15 mouse cellular contexts compared by ENCODE assay signal in the genomic region with DNA sequence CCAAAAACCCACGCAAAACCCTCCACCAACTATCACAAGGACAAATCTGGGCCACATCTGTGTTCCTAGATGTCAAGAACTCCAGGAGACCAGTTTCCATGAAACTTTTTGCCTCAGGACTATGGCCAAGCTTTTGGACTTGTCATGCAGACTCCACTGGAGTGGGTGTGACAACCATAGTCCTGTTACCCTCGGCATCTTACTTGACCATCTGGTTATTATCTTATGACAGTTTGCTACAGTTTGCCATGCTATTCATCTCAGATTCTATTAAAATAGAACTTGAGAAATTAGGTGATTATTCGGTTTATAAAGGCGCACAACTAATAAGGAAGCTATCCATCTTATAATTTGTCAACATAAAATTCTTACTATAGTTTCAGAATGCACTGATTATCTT. TPM values are rescaled to one million over a fixed set of nuclear protein-coding genes. Genes with fewer than 3 reads are reported as not detected.
A peak's percentile ranks its signal among the peaks of the same experiment; 100 is the strongest.
DNase-seq lines count a peak whose midpoint lies in the region; ATAC-seq and TF ChIP-seq lines count a peak whose summit lies in the region.
"Had no signal": no experiment of that assay in that cellular context is flagged by ENCODE, and none has a peak within 500 bp of the region (broad histone marks: within the 10 kb centered on the region; RNA-seq: fewer than 3 reads in every experiment).

No protein-coding gene starts in this region.

- peaks cover 47 to 62% of the 10 kb centered on the region in 2 experiments for H3K4me1 ChIP-seq in liver, embryonic 14.5 days (replicated peaks; ENCODE audit: control insufficient read depth in 2 of 2, insufficient read depth in 2 of 2, low read length in 1 of 2)
- peaks cover 37% of the 10 kb centered on the region for H3K4me1 ChIP-seq in liver, embryonic 11.5 days (replicated peaks; ENCODE audit: control insufficient read depth, insufficient read depth, low read length)
- H3K4me1 ChIP-seq in lung, embryonic 14.5 days (ENCODE audit: insufficient read depth), result peaks cover under 1% of the 10 kb centered on the region
- peaks cover 20% of the 10 kb centered on the region for H3K4me1 ChIP-seq in liver, postnatal 0 days (ENCODE audit: insufficient read depth)
- H3K4me1 ChIP-seq in midbrain, embryonic 10.5 days, result peaks cover 25% of the 10 kb centered on the region

- no peak for ATAC-seq in liver, embryonic 14.5 days (ENCODE audit: insufficient read depth)
- no peak for ATAC-seq in liver, embryonic 11.5 days (replicated peaks; ENCODE audit: low FRiP score)
- ATAC-seq in lung, embryonic 14.5 days (ENCODE audit: insufficient read depth), result no peak
- ATAC-seq in liver, postnatal 0 days, result no peak

- no peak for TF ChIP-seq CTCF in liver, embryonic 14.5 days (IDR thresholded peaks at IDR 0.05; ENCODE audit: low read depth)
- no peak for TF ChIP-seq CTCF in lung, embryonic 14.5 days (IDR thresholded peaks at IDR 0.05; ENCODE audit: low read depth)
- TF ChIP-seq CTCF in liver, postnatal 0 days (IDR thresholded peaks at IDR 0.05; ENCODE audit: low read depth), result no peak

- TF ChIP-seq EP300 in liver, embryonic 14.5 days (IDR thresholded peaks at IDR 0.05; ENCODE audit: low read depth), result peak; percentile 75
- TF ChIP-seq EP300 in liver, postnatal 0 days (IDR thresholded peaks at IDR 0.05; ENCODE audit: low read depth), result peak; percentile 74

- no peaks in the 10 kb centered on the region for H3K27me3 ChIP-seq in liver, embryonic 14.5 days (ENCODE audit: control insufficient read depth, insufficient read depth, low read length)
- no peaks in the 10 kb centered on the region for H3K27me3 ChIP-seq in liver, embryonic 11.5 days (replicated peaks; ENCODE audit: control insufficient read depth, insufficient read depth, low read length)
- no peaks in the 10 kb centered on the region for H3K27me3 ChIP-seq in lung, embryonic 14.5 days (ENCODE audit: insufficient read depth, low read length)
- no peaks in the 10 kb centered on the region for H3K27me3 ChIP-seq in liver, postnatal 0 days (ENCODE audit: insufficient read depth, low read length)
- H3K27me3 ChIP-seq in midbrain, embryonic 10.5 days (ENCODE audit: low read depth, poor library complexity, severe bottlenecking), result no peaks in the 10 kb centered on the region
- H3K27me3 ChIP-seq: embryonic facial prominence, embryonic 13.5 days; embryonic facial prominence, embryonic 15.5 days; forebrain, embryonic 12.5 days had no signal

- no peak overlapping the region for H3K9ac ChIP-seq in liver, embryonic 14.5 days (replicated peaks)
- no peak overlapping the region for H3K9ac ChIP-seq in liver, embryonic 11.5 days (ENCODE audit: low read depth, low read length)
- no peak overlapping the region for H3K9ac ChIP-seq in lung, embryonic 14.5 days
- H3K9ac ChIP-seq in liver, postnatal 0 days (replicated peaks), result no peak overlapping the region
- H3K9ac ChIP-seq: embryonic facial prominence, embryonic 13.5 days; embryonic facial prominence, embryonic 15.5 days; forebrain, embryonic 12.5 days had no signal

- WGBS in liver, embryonic 14.5 days (ENCODE audit: insufficient replicate concordance), result 60% methylated on average over 4 of the region's 4 CpGs
- WGBS in liver, embryonic 11.5 days, result 86% methylated on average over 4 of the region's 4 CpGs
- 55% methylated on average over 4 of the region's 4 CpGs for WGBS in lung, embryonic 14.5 days
- 76% methylated on average over 4 of the region's 4 CpGs for WGBS in liver, postnatal 0 days (ENCODE audit: insufficient replicate concordance)
- WGBS in midbrain, embryonic 10.5 days, result 92% methylated on average over 4 of the region's 4 CpGs

- H3K4me3 ChIP-seq in liver, embryonic 14.5 days (ENCODE audit: insufficient read depth in 1 of 2, low read depth in 2 of 2, low read length in 2 of 2), result no peak overlapping the region
- H3K4me3 ChIP-seq in liver, embryonic 11.5 days (ENCODE audit: low read depth, low read length), result no peak overlapping the region
- H3K4me3 ChIP-seq in lung, embryonic 14.5 days (ENCODE audit: low read depth, low read length), result no peak overlapping the region
- no peak overlapping the region for H3K4me3 ChIP-seq in liver, postnatal 0 days (ENCODE audit: low read depth, low read length)
- H3K4me3 ChIP-seq in midbrain, embryonic 10.5 days, result no peak overlapping the region
- H3K4me3 ChIP-seq: embryonic facial prominence, embryonic 13.5 days; embryonic facial prominence, embryonic 15.5 days; erythroblast, embryonic 14.5 days; forebrain, embryonic 10.5 days; forebrain, embryonic 12.5 days had no signal

- 0 out of 2 replicates have a peak, but pooled peaks cover 2% of the 10 kb centered on the region for H3K9me3 ChIP-seq in liver, embryonic 14.5 days (ENCODE audit: control insufficient read depth, low read length)
- H3K9me3 ChIP-seq in liver, embryonic 11.5 days (ENCODE audit: control insufficient read depth, low read length), result peaks cover 2% of the 10 kb centered on the region; the same call in 1 of the 2 replicates
- H3K9me3 ChIP-seq in lung, embryonic 14.5 days (ENCODE audit: low read depth, low read length), result no peaks in the 10 kb centered on the region
- no peaks in the 10 kb centered on the region for H3K9me3 ChIP-seq in liver, postnatal 0 days (ENCODE audit: low read length)
- peaks cover 4% of the 10 kb centered on the region; the same call in 1 of the 2 replicates for H3K9me3 ChIP-seq in midbrain, embryonic 10.5 days (replicated peaks)
- H3K9me3 ChIP-seq: embryonic facial prominence, embryonic 13.5 days; embryonic facial prominence, embryonic 15.5 days; forebrain, embryonic 12.5 days had no signal

- H3K4me2 ChIP-seq in liver, embryonic 14.5 days (ENCODE audit: low read depth), result peak overlapping the region; percentile 30
- H3K4me2 ChIP-seq in liver, embryonic 11.5 days, result no peak overlapping the region
- no peak overlapping the region for H3K4me2 ChIP-seq in lung, embryonic 14.5 days
- no peak overlapping the region for H3K4me2 ChIP-seq in liver, postnatal 0 days (ENCODE audit: low read depth, low read length)
- H3K4me2 ChIP-seq: embryonic facial prominence, embryonic 13.5 days; embryonic facial prominence, embryonic 15.5 days; forebrain, embryonic 12.5 days had no signal

- peak in 2 of 3 experiments; percentile 58 to 59 for DNase-seq in liver, embryonic 14.5 days (ENCODE audit: low read depth in 3 of 3, low spot score in 3 of 3)
- no peak for DNase-seq in liver, embryonic 11.5 days (ENCODE audit: low spot score)
- peak; percentile 32 for DNase-seq in lung, embryonic 14.5 days
- DNase-seq in lung, postnatal 25 days (ENCODE audit: low spot score), result no peak
- DNase-seq in liver, postnatal 0 days, result no peak
- no peak for DNase-seq in midbrain, embryonic 10.5 days (ENCODE audit: low spot score)
- DNase-seq: adrenal gland, adult 2 months; adrenal gland, postnatal 10 days; adrenal gland, postnatal 25 days; embryo, embryonic 11 days had no signal

- peaks cover 5% of the 10 kb centered on the region; the same call in 1 of the 2 replicates for H3K36me3 ChIP-seq in liver, embryonic 14.5 days (replicated peaks; ENCODE audit: control insufficient read depth, insufficient read depth, low read depth)
- peaks cover 2% of the 10 kb centered on the region; the same call in 1 of the 2 replicates for H3K36me3 ChIP-seq in liver, embryonic 11.5 days (ENCODE audit: control insufficient read depth, insufficient read depth, low read length)
- no peaks in the 10 kb centered on the region for H3K36me3 ChIP-seq in lung, embryonic 14.5 days (ENCODE audit: insufficient read depth)
- H3K36me3 ChIP-seq in liver, postnatal 0 days (replicated peaks; ENCODE audit: insufficient read depth, low read length), result peaks cover 7% of the 10 kb centered on the region; the same call in 1 of the 2 replicates
- H3K36me3 ChIP-seq in midbrain, embryonic 10.5 days, result peaks cover 10% of the 10 kb centered on the region

- H3K27ac ChIP-seq in liver, embryonic 14.5 days, result no peak overlapping the region; the same call in 1 of the 2 replicates
- no peak overlapping the region for H3K27ac ChIP-seq in liver, embryonic 11.5 days (ENCODE audit: low read depth, low read length)
- H3K27ac ChIP-seq in lung, embryonic 14.5 days (ENCODE audit: low read depth), result no peak overlapping the region
- H3K27ac ChIP-seq in liver, postnatal 0 days (ENCODE audit: low read depth), result no peak overlapping the region
- H3K27ac ChIP-seq in midbrain, embryonic 10.5 days (replicated peaks), result no peak overlapping the region
- H3K27ac ChIP-seq: embryonic facial prominence, embryonic 13.5 days; embryonic facial prominence, embryonic 15.5 days; forebrain, embryonic 10.5 days had no signal

RNA-seq across cellular contexts. Expression of a gene that starts 39.4 kb away (rescaled TPM):
- polyA plus RNA-seq in liver, embryonic 14.5 days (2012; rRNA removed), result 7.0 and 7.9 TPM in 2 replicates
- polyA plus RNA-seq in liver, embryonic 14.5 days (2014; fragmentation: Nextera tagmentation; extraction: Ambion mirVana), result 22.2 and 23.3 TPM in 2 replicates
- polyA plus RNA-seq in liver, embryonic 11.5 days (2014; fragmentation: Nextera tagmentation; extraction: Ambion mirVana), result 40.2 and 44.2 TPM in 2 replicates
- polyA plus RNA-seq in lung, embryonic 14.5 days (2014; fragmentation: Nextera tagmentation; extraction: Ambion mirVana), result 46.2 and 50.3 TPM in 2 replicates
- 22.2 and 23.8 TPM in 2 replicates for polyA plus RNA-seq in liver, postnatal 0 days (2015; fragmentation: Nextera tagmentation; extraction: Ambion mirVana)
- polyA plus RNA-seq in midbrain, embryonic 10.5 days (2016; fragmentation: Nextera tagmentation; extraction: Ambion mirVana), result 36.0 and 37.8 TPM in 2 replicates

Comparison
In these comparisons a context has a peak if more than half of its experiments do, and no peak if none do; other contexts are left out.
1. DNase-seq: peak in liver, embryonic 14.5 days (2 of 3) and lung, embryonic 14.5 days (single experiment); none in liver, embryonic 11.5 days (single experiment), lung, postnatal 25 days (single experiment), liver, postnatal 0 days (single experiment) and midbrain, embryonic 10.5 days (single experiment).